ENCODE assay signal across 9 mouse cellular contexts in the genomic region with DNA sequence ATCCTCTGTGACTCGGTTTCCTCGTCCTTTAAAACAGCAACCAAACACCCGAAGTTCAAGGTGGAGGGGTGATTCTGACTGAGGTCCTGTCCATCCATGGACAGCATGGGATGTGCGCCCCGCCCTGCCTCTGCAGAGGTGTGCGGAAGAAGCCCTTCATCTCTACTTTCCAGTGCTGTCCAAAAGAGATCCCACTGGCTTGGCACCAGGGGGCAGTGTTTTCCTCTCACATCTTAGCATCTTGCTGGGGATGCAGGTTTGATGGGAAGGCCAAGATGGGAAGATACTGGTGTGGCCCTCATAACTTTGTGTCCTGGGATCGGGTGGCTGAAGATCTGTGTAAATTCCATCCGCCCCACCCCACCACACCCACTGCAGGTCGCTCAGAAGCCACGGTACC. TPM values are rescaled to one million over a fixed set of nuclear protein-coding genes. Genes with fewer than 3 reads are reported as not detected.
DNase-seq lines count a peak whose midpoint lies in the region; ATAC-seq and TF ChIP-seq lines count a peak whose summit lies in the region.
"Had no signal": no experiment of that assay in that cellular context is flagged by ENCODE, and none has a peak within 500 bp of the region (broad histone marks: within the 10 kb centered on the region; RNA-seq: fewer than 3 reads in every experiment).

No protein-coding gene starts in this region.

- H3K4me3 ChIP-seq in heart, adult 2 months = no peak overlapping the region
- H3K4me3 ChIP-seq in heart, embryonic 11.5 days (ENCODE audit: low read depth, low read length) = no peak overlapping the region
- no peak overlapping the region for H3K4me3 ChIP-seq in liver, postnatal 0 days (ENCODE audit: low read depth, low read length)
- H3K4me3 ChIP-seq: limb, embryonic 13.5 days had no signal

- ATAC-seq in heart, embryonic 11.5 days (replicated peaks; ENCODE audit: insufficient number of reproducible peaks, low FRiP score, low TSS enrichment) = no peak
- 0 out of 2 replicates have a peak, but pooled peaks have one; percentile 33 for ATAC-seq in liver, postnatal 0 days

- WGBS in heart, adult 2 months = 54% methylated on average over 10 of the region's 10 CpGs
- 62% methylated on average over 10 of the region's 10 CpGs for WGBS in heart, embryonic 11.5 days (ENCODE audit: insufficient replicate concordance)
- 54% methylated on average over 10 of the region's 10 CpGs for WGBS in liver, postnatal 0 days (ENCODE audit: insufficient replicate concordance)

- no peaks in the 10 kb centered on the region for H3K4me1 ChIP-seq in heart, adult 2 months (ENCODE audit: control insufficient read depth, insufficient read depth, low read length)
- peaks cover 6% of the 10 kb centered on the region for H3K4me1 ChIP-seq in heart, embryonic 11.5 days (ENCODE audit: control insufficient read depth, insufficient read depth, low read length)
- H3K4me1 ChIP-seq in liver, postnatal 0 days (ENCODE audit: insufficient read depth) = no peaks in the 10 kb centered on the region

- no peak overlapping the region for H3K4me2 ChIP-seq in heart, embryonic 11.5 days
- no peak overlapping the region for H3K4me2 ChIP-seq in liver, postnatal 0 days (ENCODE audit: low read depth, low read length)
- H3K4me2 ChIP-seq: limb, embryonic 13.5 days had no signal

- TF ChIP-seq EP300 in heart, adult 2 months (IDR thresholded peaks at IDR 0.05; ENCODE audit: insufficient read depth, low read depth, low read length) = no peak
- no peak for TF ChIP-seq EP300 in liver, postnatal 0 days (IDR thresholded peaks at IDR 0.05; ENCODE audit: low read depth)

- DNase-seq in heart, adult 2 months = peak in 1 of 2 experiments; percentile 59
- peak; percentile 38 for DNase-seq in right cerebral cortex, postnatal 4 days
- no peak for DNase-seq in right cerebral cortex, postnatal 25 days
- DNase-seq in adrenal gland, postnatal 36 days = peak; percentile 54 to 76
- DNase-seq in liver, postnatal 0 days = peak; percentile 61
- no peak for DNase-seq in spleen, adult 12 weeks (ENCODE audit: low spot score)
- no peak for DNase-seq in layer of hippocampus, adult 8-10 months (ENCODE audit: low spot score in 2 of 2)

- peak; percentile 86 for TF ChIP-seq CTCF in heart, adult 2 months (IDR thresholded peaks at IDR 0.05)
- peak; percentile 80 for TF ChIP-seq CTCF in liver, postnatal 0 days (IDR thresholded peaks at IDR 0.05; ENCODE audit: low read depth)

- no peak for TF ChIP-seq POLR2A in heart, adult 2 months (IDR thresholded peaks at IDR 0.05; ENCODE audit: insufficient read depth, low read depth, low read length)

- no peaks in the 10 kb centered on the region for H3K27me3 ChIP-seq in heart, adult 2 months (ENCODE audit: control insufficient read depth, insufficient read depth, low read length)
- H3K27me3 ChIP-seq in heart, embryonic 11.5 days (ENCODE audit: control insufficient read depth, insufficient read depth, low read length) = 0 out of 2 replicates have a peak, but pooled peaks cover 3% of the 10 kb centered on the region
- 0 out of 2 replicates have a peak, but pooled peaks cover 4% of the 10 kb centered on the region for H3K27me3 ChIP-seq in liver, postnatal 0 days (ENCODE audit: insufficient read depth, low read length)
- H3K27me3 ChIP-seq: limb, embryonic 13.5 days had no signal

- H3K9ac ChIP-seq in heart, adult 2 months (ENCODE audit: low read depth, low read length) = no peak overlapping the region
- H3K9ac ChIP-seq in heart, embryonic 11.5 days (ENCODE audit: low read depth, low read length) = no peak overlapping the region
- H3K9ac ChIP-seq in liver, postnatal 0 days (replicated peaks) = no peak overlapping the region
- H3K9ac ChIP-seq: limb, embryonic 13.5 days had no signal

- H3K36me3 ChIP-seq in heart, adult 2 months (ENCODE audit: control insufficient read depth, insufficient read depth, low read length) = no peaks in the 10 kb centered on the region
- H3K36me3 ChIP-seq in heart, embryonic 11.5 days (ENCODE audit: control insufficient read depth, insufficient read depth, low read length) = no peaks in the 10 kb centered on the region
- no peaks in the 10 kb centered on the region for H3K36me3 ChIP-seq in liver, postnatal 0 days (replicated peaks; ENCODE audit: insufficient read depth, low read length)
- H3K36me3 ChIP-seq: limb, embryonic 13.5 days had no signal

- H3K27ac ChIP-seq in heart, adult 2 months = no peak overlapping the region
- H3K27ac ChIP-seq in heart, embryonic 11.5 days (ENCODE audit: low read depth, low read length) = no peak overlapping the region
- H3K27ac ChIP-seq in liver, postnatal 0 days (ENCODE audit: low read depth) = no peak overlapping the region

- no peaks in the 10 kb centered on the region for H3K79me2 ChIP-seq in heart, adult 2 months (replicated peaks; ENCODE audit: control insufficient read depth, insufficient read depth, low read length)

- intact Hi-C loops in heart, adult 2 months (cut with DNase I) = no loop called here

- H3K9me3 ChIP-seq in heart, embryonic 11.5 days (replicated peaks; ENCODE audit: control insufficient read depth, low read length) = no peaks in the 10 kb centered on the region
- no peaks in the 10 kb centered on the region for H3K9me3 ChIP-seq in liver, postnatal 0 days (ENCODE audit: low read length)
- H3K9me3 ChIP-seq: limb, embryonic 13.5 days had no signal

RNA-seq across cellular contexts. Expression of gene Ppm1j, which starts 10.8 kb away (rescaled TPM):
- 10 to 100 TPM; 17.5 to 20.1 TPM for total RNA-seq in heart, adult 2 months (2021)
- polyA plus RNA-seq in heart, adult 2 months (2012; rRNA removed) = 42.4 and 47.6 TPM in 2 replicates
- polyA plus RNA-seq in heart, embryonic 11.5 days (2014; fragmentation: Nextera tagmentation; extraction: Ambion mirVana) = 23.5 and 36.9 TPM in 2 replicates
- 1 to 10 TPM; 4.6 to 6.6 TPM for total RNA-seq in adrenal gland, postnatal 36 days (2021)
- 0.30 and 0.31 TPM in 2 replicates for polyA plus RNA-seq in liver, postnatal 0 days (2015; fragmentation: Nextera tagmentation; extraction: Ambion mirVana)
- 1 to 10 TPM in 1 of 4 experiments, under 1 TPM in 2, not detected in 1; 0.35 to 1.4 (median 0.36) TPM for total RNA-seq in layer of hippocampus, adult 8-10 months (2022)

RNA-seq across cellular contexts. Expression of gene Fam19a3, which starts 11.6 kb away (rescaled TPM):
- total RNA-seq in heart, adult 2 months (2021) = 1 to 10 TPM; 1.2 to 1.4 TPM
- polyA plus RNA-seq in heart, adult 2 months (2012; rRNA removed) = 2.4 and 3.4 TPM in 2 replicates
- polyA plus RNA-seq in heart, embryonic 11.5 days (2014; fragmentation: Nextera tagmentation; extraction: Ambion mirVana) = 1.2 and 2.2 TPM in 2 replicates
- total RNA-seq in adrenal gland, postnatal 36 days (2021) = 1 to 10 TPM in 1 of 2 experiments, under 1 TPM in 1; 0.82 to 1.3 TPM
- polyA plus RNA-seq in liver, postnatal 0 days (2015; fragmentation: Nextera tagmentation; extraction: Ambion mirVana) = 0.02 TPM in 1 of 2 replicates, not detected in the other
- under 1 TPM in 2 of 4 experiments, not detected in 2; 0.13 to 0.23 TPM for total RNA-seq in layer of hippocampus, adult 8-10 months (2022)

RNA-seq across cellular contexts. Expression of gene Rhoc, which starts 18.1 kb away (rescaled TPM):
- total RNA-seq in heart, adult 2 months (2021) = 10 to 100 TPM; 83.8 to 89.9 TPM
- 85.3 and 101 TPM in 2 replicates for polyA plus RNA-seq in heart, adult 2 months (2012; rRNA removed)
- 242 and 272 TPM in 2 replicates for polyA plus RNA-seq in heart, embryonic 11.5 days (2014; fragmentation: Nextera tagmentation; extraction: Ambion mirVana)
- total RNA-seq in adrenal gland, postnatal 36 days (2021) = 100 to 1,000 TPM; 107 to 133 TPM
- 37.0 and 38.1 TPM in 2 replicates for polyA plus RNA-seq in liver, postnatal 0 days (2015; fragmentation: Nextera tagmentation; extraction: Ambion mirVana)
- total RNA-seq in layer of hippocampus, adult 8-10 months (2022) = 10 to 100 TPM; 19.0 to 40.0 (median 30.6) TPM

RNA-seq across cellular contexts. Expression of gene Mov10, which starts 48.3 kb away (rescaled TPM):
- total RNA-seq in heart, adult 2 months (2021) = 1 to 10 TPM; 4.6 to 5.9 TPM
- polyA plus RNA-seq in heart, adult 2 months (2012; rRNA removed) = 5.7 and 7.4 TPM in 2 replicates
- polyA plus RNA-seq in heart, embryonic 11.5 days (2014; fragmentation: Nextera tagmentation; extraction: Ambion mirVana) = 35.7 and 41.2 TPM in 2 replicates
- total RNA-seq in adrenal gland, postnatal 36 days (2021) = 10 to 100 TPM; 12.3 to 22.3 TPM
- polyA plus RNA-seq in liver, postnatal 0 days (2015; fragmentation: Nextera tagmentation; extraction: Ambion mirVana) = 36.1 and 37.3 TPM in 2 replicates
- total RNA-seq in layer of hippocampus, adult 8-10 months (2022) = 10 to 100 TPM; 11.0 to 12.6 (median 11.9) TPM

Comparison
In these comparisons a context has a peak if more than half of its experiments do, and no peak if none do; other contexts are left out.
1. DNase-seq: peak in right cerebral cortex, postnatal 4 days (single experiment), adrenal gland, postnatal 36 days (2 of 2) and liver, postnatal 0 days (single experiment); none in right cerebral cortex, postnatal 25 days (single experiment), spleen, adult 12 weeks (single experiment) and layer of hippocampus, adult 8-10 months (0 of 2).